Mouse (Mus musculus) lung, postnatal 0 days (tissue): Measurements from ENCODE around the gene Nup214.

ENCODE experiments used
- CTCF ChIP-seq: IDR thresholded peaks from 2 replicates; pipeline ENCODE4 v1.5.1; 2016; ENCODE audit warnings: antibody characterized with exemption, mild to moderate bottlenecking
- EP300 ChIP-seq: IDR thresholded peaks from 2 replicates; pipeline ENCODE4 v1.6.1; 2016; ENCODE audit warnings: antibody characterized with exemption, mild to moderate bottlenecking, control low read depth

DNA sequence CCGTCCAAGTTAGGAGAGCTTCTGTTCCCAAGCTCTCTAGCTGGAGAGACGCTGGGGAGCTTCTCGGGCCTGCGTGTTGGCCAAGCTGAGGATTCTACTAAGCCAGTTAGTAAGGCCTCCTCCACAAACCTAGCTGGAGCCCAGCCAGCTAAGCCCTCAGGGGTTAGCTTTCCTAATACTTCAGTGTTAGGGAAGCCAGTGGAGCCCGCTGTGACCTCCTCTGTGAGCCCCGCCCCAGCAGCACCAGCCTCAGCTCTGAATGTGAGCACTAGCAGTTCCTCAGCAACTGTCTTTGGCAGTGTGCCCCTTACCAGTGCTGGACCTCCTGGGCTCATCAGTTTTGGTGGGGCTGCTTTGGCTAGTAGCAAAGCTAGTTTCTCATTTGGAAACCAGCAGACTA, 59.2 kb downstream of the Nup214 start:
- TF ChIP-seq CTCF (no peak), EP300 (no peak)
